Mouse (Mus musculus): ENCODE measurements around the gene Serpinb8. TPM values are rescaled to one million over a fixed set of nuclear protein-coding genes. Genes with fewer than 3 reads are reported as not detected.
A peak's percentile ranks its signal among the peaks of the same experiment; 100 is the strongest.

Serpinb8 gene
- total RNA-seq, 2 experiments from 2014 or later = 4.1 to 5.8 TPM

GRCm38 (mm10) chr1:107642457-107643118 is 52.8 kb downstream of the Serpinb8 start:
- no peak for DNase-seq (ENCODE audit: low spot score in 2 of 2)

GRCm38 (mm10) chr1:107645086-107645485 is 55.3 kb downstream of the Serpinb8 start:
- DNase-seq (ENCODE audit: low spot score in 2 of 2) = peak; percentile 9 to 58

- DNase-seq (ENCODE audit: low spot score in 2 of 2) = no peak
Observed at GRCm38 (mm10) chr1:107657689-107658088, 67.9 kb downstream of the Serpinb8 start.

Other genes starting within 250 kb of the Serpinb8 start
- not detected for gene Serpinb11, start 228.8 kb upstream of the Serpinb8 start, total RNA-seq (2021)
- gene Serpinb7, start 190.4 kb upstream of the Serpinb8 start, total RNA-seq (2021) = not detected
- gene Serpinb2, start 78.6 kb upstream of the Serpinb8 start, total RNA-seq (2021) = not detected